Mouse (Mus musculus) liver, embryonic 14.5 days (tissue): Measurements from ENCODE around the gene Ankfy1. TPM values are rescaled to one million over a fixed set of nuclear protein-coding genes. Genes with fewer than 3 reads are reported as not detected.

Experiments
- ATAC-seq: fragments of 200-750 bp; cut with Nextera tagmentation; 2 replicates; pipeline ENCODE4 v1.8.0; 2017; ENCODE audit warnings: moderate number of reproducible peaks, mild to moderate bottlenecking, moderate library complexity; ENCODE audit not compliant: insufficient read depth
- DNase-seq, 3 experiments: peaks; one replicate each; pipeline ENCODE4 v3.0.0-alpha.2; 2012 to 2013; ENCODE audit warnings: low read depth in 3 of 3, low spot score in 3 of 3
- H3K27ac ChIP-seq: fragments of 300-500 bp; sonication (generic); 2 replicates; pipeline ENCODE4 v1.5.1; 2014; ENCODE audit warnings: moderate library complexity, mild to moderate bottlenecking, control low read depth, inconsistent platforms
- H3K27me3 ChIP-seq: fragments of 300-500 bp; sonication (generic); 2 replicates; pipeline ENCODE4 v1.6.1; 2014; ENCODE audit warnings: mild to moderate bottlenecking, low read length, moderate library complexity; ENCODE audit not compliant: control insufficient read depth, insufficient read depth
- H3K36me3 ChIP-seq: fragments of 300-500 bp; sonication (generic); replicated peaks from 2 replicates; pipeline ENCODE4 v1.6.1; 2014; ENCODE audit warnings: low read depth; ENCODE audit not compliant: control insufficient read depth, insufficient read depth
- H3K4me1 ChIP-seq, 2 experiments: fragments of 200-500 bp in 1 of 2; fragments of 300-500 bp in 1 of 2; sonication (generic) in 1 of 2; replicated peaks; 2 replicates each; pipeline ENCODE4 v1.6.1; 2012 to 2014; ENCODE audit warnings: antibody characterized with exemption in 1 of 2, inconsistent platforms in 1 of 2, low read length in 1 of 2; ENCODE audit not compliant: control insufficient read depth in 2 of 2, insufficient read depth in 2 of 2
- H3K4me2 ChIP-seq: fragments of 300-500 bp; sonication (generic); 2 replicates; pipeline ENCODE4 v1.6.1; 2014; ENCODE audit warnings: low read depth, mild to moderate bottlenecking, control low read depth, moderate library complexity
- H3K4me3 ChIP-seq, 2 experiments: fragments of 200-500 bp in 1 of 2; fragments of 300-500 bp in 1 of 2; sonication (generic) in 1 of 2; 2 replicates each; pipeline ENCODE4 v1.5.1; 2012 to 2014; ENCODE audit warnings: low read depth in 2 of 2, low read length in 2 of 2, mild to moderate bottlenecking in 2 of 2, control low read depth in 1 of 2, inconsistent platforms in 1 of 2, moderate library complexity in 1 of 2; ENCODE audit not compliant: insufficient read depth in 1 of 2
- H3K9ac ChIP-seq: fragments of 300-500 bp; sonication (generic); replicated peaks from 2 replicates; pipeline ENCODE4 v1.6.1; 2014; ENCODE audit warnings: mild to moderate bottlenecking, control low read depth, moderate library complexity
- H3K9me3 ChIP-seq: fragments of 300-500 bp; sonication (generic); 2 replicates; pipeline ENCODE4 v1.6.1; 2016; ENCODE audit warnings: low read length, mixed read lengths; ENCODE audit not compliant: control insufficient read depth
- CTCF ChIP-seq: IDR thresholded peaks from 2 replicates; pipeline ENCODE4 v1.5.1; 2016; ENCODE audit warnings: antibody characterized with exemption, low read depth, control low read depth
- EP300 ChIP-seq: IDR thresholded peaks from 2 replicates; pipeline ENCODE4 v1.6.1; 2016; ENCODE audit warnings: antibody characterized with exemption, low read depth
- WGBS: fragments of 180-500 bp; shearing (Covaris S2); extraction: QIAGEN DNeasy Blood & Tissue Kit; methylation state at CpG from one replicate; pipeline ENCODE4 v1.1.7; 2014; ENCODE audit not compliant: insufficient replicate concordance; 5-methylcytosine and 5-hydroxymethylcytosine counted together
- polyA plus RNA-seq, 2 experiments: library from polyadenylated mRNA; depleted of rRNA in 1 of 2; stranded (reverse) in 1 of 2; unstranded in 1 of 2; fragments of >200 nt; fragmentation: Nextera tagmentation in 1 of 2; extraction: Ambion mirVana in 1 of 2; gene quantifications; 2 replicates each; pipeline versions ENCODE4 v1.2.1 to v1.2.3; 2012 to 2014

The Ankfy1 gene
- polyA plus RNA-seq, 2 experiments = 10.5 to 11.9 TPM

GRCm38 (mm10) chr11:72795455-72796295 lies 105.9 kb downstream of the Ankfy1 start, which contains the start of the genes Cyb5d2 and Zzef1:
Gene Cyb5d2 (minus strand): TSS chr11:72796142.
Gene Zzef1 (plus strand): TSS chr11:72796226.
- ATAC-seq (peak; percentile 93), DNase-seq (peak; percentile 96 to 97 (median 97))
- peak within 1 kb of the TSS; percentile 79 for H3K27ac ChIP-seq
- H3K9me3 ChIP-seq = no peaks in the 10 kb centered on the region
- peak within 1 kb of the TSS; percentile 93 for H3K4me2 ChIP-seq
- TF ChIP-seq EP300 (no peak), CTCF (no peak)
- H3K4me3 ChIP-seq = peak within 1 kb of the TSS; percentile 68 to 89
- under 1% methylated on average over 64 of the region's 69 CpGs for WGBS
- no peaks in the 10 kb centered on the region for H3K36me3 ChIP-seq
- peak within 1 kb of the TSS; percentile 90 for H3K9ac ChIP-seq
- no peaks in the 10 kb centered on the region for H3K27me3 ChIP-seq
- H3K4me1 ChIP-seq = peaks cover 2 to 13% of the 10 kb centered on the region in 2 experiments; a peak in 3 of 4 replicates

- peak overlapping the region; percentile 68 to 89 for H3K4me3 ChIP-seq
- peak overlapping the region; percentile 90 for H3K9ac ChIP-seq
- H3K9me3 ChIP-seq = no peaks in the 10 kb centered on the region
- peak overlapping the region; percentile 93 for H3K4me2 ChIP-seq
- WGBS = under 1% methylated on average over 42 of the region's 42 CpGs
- TF ChIP-seq EP300 (no peak), CTCF (no peak)
- DNase-seq (peak in 1 of 3 experiments; percentile 15), ATAC-seq (peak; percentile 48)
- no peaks in the 10 kb centered on the region for H3K36me3 ChIP-seq
- H3K4me1 ChIP-seq = peaks cover 4 to 16% of the 10 kb centered on the region in 2 experiments; a peak in 3 of 4 replicates
- no peaks in the 10 kb centered on the region for H3K27me3 ChIP-seq
- H3K27ac ChIP-seq = peak overlapping the region; percentile 63
Measured at GRCm38 (mm10) chr11:72796296-72796687, 106.5 kb downstream of the Ankfy1 start.

DNA sequence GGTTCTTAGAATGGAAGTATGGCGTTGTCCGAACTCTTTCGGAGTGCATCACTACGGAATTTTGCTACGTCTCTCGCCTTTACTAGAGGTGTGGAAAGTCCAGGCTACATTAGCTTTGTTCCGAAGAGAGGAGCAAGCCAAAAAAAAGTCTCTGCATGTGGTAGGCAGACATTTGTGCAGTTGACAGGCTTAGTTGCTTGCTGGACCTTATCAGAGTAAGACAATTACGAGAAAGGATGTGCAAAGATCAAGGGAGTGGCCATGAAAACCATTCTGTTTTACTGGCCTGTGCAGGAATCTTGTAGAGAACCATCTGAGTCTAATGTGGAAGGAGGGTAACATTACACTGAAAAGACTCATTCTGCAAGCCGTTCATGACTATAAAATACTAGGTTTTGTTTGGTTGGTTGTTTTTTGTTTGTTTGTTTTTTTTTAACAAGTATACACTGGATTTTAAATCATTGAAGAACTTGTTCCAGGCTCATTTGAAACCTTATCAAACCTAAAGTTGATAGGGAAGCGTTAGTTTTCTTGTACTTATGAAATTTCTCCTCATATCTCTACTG lies 107.0 kb downstream of the Ankfy1 start:
- H3K36me3 ChIP-seq = no peaks in the 10 kb centered on the region
- no peak for TF ChIP-seq CTCF
- TF ChIP-seq EP300 = no peak
- peak overlapping the region; percentile 90 for H3K9ac ChIP-seq
- WGBS = 4% methylated on average over 10 of the region's 10 CpGs
- no peaks in the 10 kb centered on the region for H3K27me3 ChIP-seq
- ATAC-seq (no peak), DNase-seq (peak in 1 of 3 experiments; percentile 15)
- H3K4me3 ChIP-seq = peak overlapping the region; percentile 68 to 89
- H3K4me1 ChIP-seq = peaks cover 4 to 16% of the 10 kb centered on the region in 2 experiments; a peak in 3 of 4 replicates
- peak overlapping the region; percentile 63 for H3K27ac ChIP-seq
- peak overlapping the region; percentile 93 for H3K4me2 ChIP-seq
- no peaks in the 10 kb centered on the region for H3K9me3 ChIP-seq

DNA sequence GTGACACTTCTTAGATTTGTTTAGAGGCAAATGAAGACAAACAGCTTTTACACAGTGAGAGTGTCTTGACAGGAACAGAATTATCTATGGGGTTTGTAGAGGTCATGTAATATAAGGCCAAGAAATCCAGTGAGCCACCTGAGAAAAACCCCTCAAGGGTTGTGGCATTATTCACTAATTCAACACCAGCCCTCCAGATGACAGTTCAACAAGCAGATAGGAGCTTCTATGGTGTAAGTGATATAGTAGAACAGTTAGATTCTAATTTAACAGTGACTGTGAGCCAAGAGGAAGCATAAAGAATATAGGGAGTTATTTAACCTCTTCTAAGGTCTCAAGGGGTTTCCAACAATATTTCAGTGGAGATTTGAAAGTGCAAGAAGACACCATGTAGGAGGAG lies 108.3 kb downstream of the Ankfy1 start:
- Histone ChIP-seq H3K36me3 (no peaks in the 10 kb centered on the region), H3K4me2 (no peak overlapping the region), H3K4me1 (peaks cover 4 to 16% of the 10 kb centered on the region in 2 experiments; a peak in 3 of 4 replicates), H3K9me3 (no peaks in the 10 kb centered on the region), H3K27ac (no peak overlapping the region), H3K27me3 (no peaks in the 10 kb centered on the region), H3K4me3 (no peak overlapping the region), H3K9ac (no peak overlapping the region)
- no peak for TF ChIP-seq CTCF
- TF ChIP-seq EP300 = no peak
- DNase-seq (no peak), ATAC-seq (no peak)

DNA sequence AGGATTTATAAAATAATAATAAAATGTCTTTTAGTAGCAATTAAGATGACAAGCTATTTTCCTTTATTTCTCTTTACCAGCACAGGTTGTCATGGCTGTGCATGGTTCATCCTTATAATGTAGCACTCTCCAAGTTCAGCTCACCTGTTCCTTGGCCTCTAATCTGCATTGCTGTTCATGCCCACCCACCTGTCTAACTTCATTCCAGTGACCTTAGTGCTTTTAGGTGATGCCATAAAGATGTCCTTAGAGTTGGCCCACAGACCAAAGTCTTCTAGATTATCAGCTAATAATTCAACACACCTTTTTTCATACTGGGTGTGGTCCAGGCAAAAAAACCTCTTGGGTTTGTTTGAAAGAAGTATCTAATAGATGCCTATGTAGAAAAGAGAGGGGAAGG lies 111.4 kb downstream of the Ankfy1 start:
- TF ChIP-seq EP300 (no peak), CTCF (no peak)
- Histone ChIP-seq H3K36me3 (no peaks in the 10 kb centered on the region), H3K4me3 (no peak overlapping the region), H3K9ac (no peak overlapping the region), H3K4me1 (peaks cover 2 to 16% of the 10 kb centered on the region in 2 experiments; a peak in 3 of 4 replicates), H3K9me3 (no peaks in the 10 kb centered on the region), H3K4me2 (no peak overlapping the region), H3K27ac (no peak overlapping the region), H3K27me3 (no peaks in the 10 kb centered on the region)
- ATAC-seq = no peak
- no peak for DNase-seq
